Mouse (Mus musculus) liver, adult 2 months (tissue): Measurements from ENCODE around the gene Enpp4. TPM values are rescaled to one million over a fixed set of nuclear protein-coding genes. Genes with fewer than 3 reads are reported as not detected.
A peak's percentile ranks its signal among the peaks of the same experiment; 100 is the strongest.

ENCODE experiments used
- DNase-seq: peaks from one replicate; pipeline ENCODE4 v3.0.0-alpha.2; 2011; ENCODE audit warnings: low read depth, low spot score; ENCODE audit errors: extremely low read depth
- H3K27ac ChIP-seq: fragments of 200-500 bp; replicated peaks from 2 replicates; pipeline ENCODE4 v1.5.1; 2012; ENCODE audit warnings: low read depth, mild to moderate bottlenecking, control low read depth, inconsistent platforms, low read length; ENCODE audit not compliant: insufficient read depth
- H3K27me3 ChIP-seq: fragments of 200-500 bp; 2 replicates; pipeline ENCODE4 v1.6.1; 2012; ENCODE audit warnings: mild to moderate bottlenecking, moderate library complexity, low read length, inconsistent platforms; ENCODE audit not compliant: control insufficient read depth, insufficient read depth
- H3K36me3 ChIP-seq: fragments of 200-500 bp; 2 replicates; pipeline ENCODE4 v1.6.1; 2012; ENCODE audit warnings: low read length, inconsistent platforms; ENCODE audit not compliant: control insufficient read depth, insufficient read depth
- H3K4me1 ChIP-seq: fragments of 200-500 bp; 2 replicates; pipeline ENCODE4 v1.6.1; 2011; ENCODE audit warnings: low read length; ENCODE audit not compliant: control insufficient read depth, insufficient read depth
- H3K4me3 ChIP-seq: fragments of 200-500 bp; 2 replicates; pipeline ENCODE4 v1.5.1; 2011; ENCODE audit warnings: low read depth, mild to moderate bottlenecking, control low read depth, low read length, moderate library complexity; ENCODE audit not compliant: insufficient read depth
- H3K79me2 ChIP-seq: fragments of 200-500 bp; 2 replicates; pipeline ENCODE4 v1.6.1; 2012; ENCODE audit warnings: inconsistent platforms, mild to moderate bottlenecking, low read length, moderate library complexity; ENCODE audit not compliant: control insufficient read depth, insufficient read depth
- H3K9ac ChIP-seq: fragments of 200-500 bp; 2 replicates; pipeline ENCODE4 v1.6.1; 2012; ENCODE audit warnings: low read depth, mild to moderate bottlenecking, control low read depth, inconsistent platforms, low read length
- CTCF ChIP-seq: fragments of 200-500 bp; IDR thresholded peaks from 2 replicates; pipeline ENCODE4 v1.5.1; 2011; ENCODE audit warnings: low read depth, low read length, control low read depth
- POLR2A ChIP-seq: fragments of 200-500 bp; IDR thresholded peaks from 2 replicates; pipeline ENCODE4 v1.6.1; 2011; ENCODE audit warnings: low read length, control low read depth; ENCODE audit not compliant: insufficient read depth; ENCODE audit errors: extremely low read depth
- WGBS: fragments of 180-500 bp; shearing (Covaris S2); methylation state at CpG from one replicate; pipeline ENCODE4 v1.1.7; 2018; 5-methylcytosine and 5-hydroxymethylcytosine counted together
- polyA plus RNA-seq: library from polyadenylated mRNA; depleted of rRNA; stranded (reverse); fragments of >200 nt; gene quantifications from 2 replicates; pipeline ENCODE4 v1.2.3, GENCODE M21; 2012
- total RNA-seq: library from RNA; depleted of rRNA; stranded (reverse); fragments of >200 nt; gene quantifications from 2 replicates; pipeline ENCODE4 v1.2.3, GENCODE M21; 2014

Gene Enpp4
- total and polyA plus RNA-seq, 2 experiments: 2.4 to 6.1 TPM

- Histone ChIP-seq H3K4me3 (no peak overlapping the region), H3K79me2 (0 out of 2 replicates have a peak, but pooled peaks cover 2% of the 10 kb centered on the region), H3K9ac (no peak overlapping the region), H3K4me1 (peaks cover 7% of the 10 kb centered on the region; the same call in 1 of the 2 replicates), H3K27ac (no peak overlapping the region), H3K27me3 (no peaks in the 10 kb centered on the region), H3K36me3 (no peaks in the 10 kb centered on the region)
- WGBS: 77% methylated on average over 3 of the region's 3 CpGs
- TF ChIP-seq CTCF (no peak), POLR2A (no peak)
- no peak for DNase-seq
These were observed 2.7 kb upstream of the Enpp4 start for GRCm38 (mm10) chr17:44108331-44108730.

- Histone ChIP-seq H3K27ac (no peak overlapping the region), H3K36me3 (peaks cover 10% of the 10 kb centered on the region; the same call in 1 of the 2 replicates), H3K4me3 (no peak overlapping the region), H3K4me1 (peaks cover 7% of the 10 kb centered on the region), H3K79me2 (0 out of 2 replicates have a peak, but pooled peaks cover 2% of the 10 kb centered on the region), H3K27me3 (no peaks in the 10 kb centered on the region), H3K9ac (no peak overlapping the region)
- DNase-seq: no peak
- 95% methylated on average over 10 of the region's 10 CpGs for WGBS
- TF ChIP-seq CTCF (no peak), POLR2A (no peak)
These were observed 3.6 kb downstream of the Enpp4 start for GRCm38 (mm10) chr17:44101961-44102360.

- peaks cover 5% of the 10 kb centered on the region; the same call in 1 of the 2 replicates for H3K4me1 ChIP-seq
- H3K4me3 ChIP-seq: 0 out of 2 replicates have a peak overlapping the region, but pooled peaks have one; percentile 4
- WGBS: 11% methylated on average over 9 of the region's 9 CpGs
- H3K9ac ChIP-seq: peak overlapping the region; percentile 6; the same call in 1 of the 2 replicates
- TF ChIP-seq POLR2A: no peak
- no peak for TF ChIP-seq CTCF
- H3K27ac ChIP-seq: peak overlapping the region; percentile 34; the same call in 1 of the 2 replicates
- DNase-seq: peak; percentile 66
- H3K79me2 ChIP-seq: 0 out of 2 replicates have a peak, but pooled peaks cover 2% of the 10 kb centered on the region
- peaks cover 10% of the 10 kb centered on the region; the same call in 1 of the 2 replicates for H3K36me3 ChIP-seq
- no peaks in the 10 kb centered on the region for H3K27me3 ChIP-seq
These were observed 4.7 kb downstream of the Enpp4 start for GRCm38 (mm10) chr17:44100906-44101305.

- no peak for DNase-seq
- Histone ChIP-seq H3K36me3 (peaks cover 10% of the 10 kb centered on the region; the same call in 1 of the 2 replicates), H3K4me1 (peaks cover 5% of the 10 kb centered on the region; the same call in 1 of the 2 replicates), H3K27me3 (no peaks in the 10 kb centered on the region), H3K4me3 (no peak overlapping the region), H3K9ac (no peak overlapping the region), H3K27ac (peak overlapping the region; percentile 51; the same call in 1 of the 2 replicates), H3K79me2 (0 out of 2 replicates have a peak, but pooled peaks cover 2% of the 10 kb centered on the region)
- TF ChIP-seq POLR2A (no peak), CTCF (no peak)
- 49% methylated on average over 4 of the region's 4 CpGs for WGBS
These were observed 5.1 kb downstream of the Enpp4 start for GRCm38 (mm10) chr17:44100486-44100885.

- WGBS: 57% methylated on average over 2 of the region's 2 CpGs
- H3K79me2 ChIP-seq: no peaks in the 10 kb centered on the region
- no peak overlapping the region for H3K27ac ChIP-seq
- no peaks in the 10 kb centered on the region; the same call in 1 of the 2 replicates for H3K36me3 ChIP-seq
- no peak overlapping the region for H3K9ac ChIP-seq
- no peaks in the 10 kb centered on the region for H3K27me3 ChIP-seq
- TF ChIP-seq CTCF: 0 out of 2 replicates have a peak, but pooled peaks have one; percentile 21
- no peak for TF ChIP-seq POLR2A
- no peak for DNase-seq
- no peak overlapping the region for H3K4me3 ChIP-seq
- no peaks in the 10 kb centered on the region for H3K4me1 ChIP-seq
These were observed 14.1 kb downstream of the Enpp4 start for GRCm38 (mm10) chr17:44091512-44091911.

GRCm38 (mm10) chr17:44090916-44091315, 14.7 kb downstream of the Enpp4 start:
- no peaks in the 10 kb centered on the region for H3K4me1 ChIP-seq
- DNase-seq: no peak
- no peak for TF ChIP-seq CTCF
- TF ChIP-seq POLR2A: no peak
- no peaks in the 10 kb centered on the region for H3K27me3 ChIP-seq
- 65% methylated on average over 2 of the region's 2 CpGs for WGBS
- no peak overlapping the region for H3K4me3 ChIP-seq
- H3K27ac ChIP-seq: no peak overlapping the region
- H3K36me3 ChIP-seq: peaks cover 2% of the 10 kb centered on the region
- no peak overlapping the region for H3K9ac ChIP-seq
- H3K79me2 ChIP-seq: no peaks in the 10 kb centered on the region
